Mouse (Mus musculus) neural tube, embryonic 13.5 days (tissue): ENCODE measurements around the gene Rpa1. TPM values are rescaled to one million over a fixed set of nuclear protein-coding genes. Genes with fewer than 3 reads are reported as not detected.

ENCODE experiments used
- ATAC-seq: fragments of 200-750 bp; cut with Nextera tagmentation; 2 replicates; pipeline ENCODE4 v1.8.0; 2017; ENCODE audit warnings: low read depth, mild to moderate bottlenecking, moderate TSS enrichment, moderate library complexity
- H3K27ac ChIP-seq: fragments of 300-500 bp; sonication (generic); replicated peaks from 2 replicates; pipeline ENCODE4 v1.5.1; 2015; ENCODE audit warnings: moderate library complexity, mild to moderate bottlenecking, inconsistent platforms
- H3K27me3 ChIP-seq: fragments of 300-500 bp; sonication (generic); 2 replicates; pipeline ENCODE4 v1.6.1; 2015; ENCODE audit warnings: mild to moderate bottlenecking, inconsistent platforms
- H3K36me3 ChIP-seq: fragments of 300-500 bp; sonication (generic); 2 replicates; pipeline ENCODE4 v1.6.1; 2015; ENCODE audit warnings: mild to moderate bottlenecking, inconsistent platforms
- H3K4me1 ChIP-seq: fragments of 300-500 bp; sonication (generic); replicated peaks from 2 replicates; pipeline ENCODE4 v1.6.1; 2015; ENCODE audit warnings: inconsistent platforms
- H3K4me2 ChIP-seq: fragments of 300-500 bp; sonication (generic); 2 replicates; pipeline ENCODE4 v1.6.1; 2015; ENCODE audit warnings: inconsistent platforms, mild to moderate bottlenecking, moderate library complexity
- H3K4me3 ChIP-seq: fragments of 300-500 bp; sonication (generic); 2 replicates; pipeline ENCODE4 v1.5.1; 2015; ENCODE audit warnings: mild to moderate bottlenecking, inconsistent platforms
- H3K9ac ChIP-seq: fragments of 300-500 bp; sonication (generic); 2 replicates; pipeline ENCODE4 v1.6.1; 2015; ENCODE audit warnings: moderate library complexity, mild to moderate bottlenecking, inconsistent platforms
- H3K9me3 ChIP-seq: fragments of 300-500 bp; sonication (generic); 2 replicates; pipeline ENCODE4 v1.6.1; 2016; ENCODE audit warnings: inconsistent platforms
- WGBS: fragments of 180-500 bp; shearing (Covaris S2); methylation state at CpG from one replicate; pipeline ENCODE4 v1.1.7; 2015; 5-methylcytosine and 5-hydroxymethylcytosine counted together
- polyA plus RNA-seq: library from polyadenylated mRNA; unstranded; fragments of >200 nt; fragmentation: Nextera tagmentation; extraction: Ambion mirVana; gene quantifications from 2 replicates; pipeline ENCODE4 v1.2.1, GENCODE M21; 2015

Rpa1 gene
- polyA plus RNA-seq, 1 experiment from 2014 or later = 50.5 TPM

- 89% methylated on average over 4 of the region's 4 CpGs for WGBS
- H3K27me3 ChIP-seq = no peaks in the 10 kb centered on the region
- H3K27ac ChIP-seq = no peak overlapping the region
- no peaks in the 10 kb centered on the region for H3K9me3 ChIP-seq
- H3K36me3 ChIP-seq = no peaks in the 10 kb centered on the region
- H3K4me2 ChIP-seq = no peak overlapping the region
- no peak overlapping the region for H3K4me3 ChIP-seq
- H3K9ac ChIP-seq = no peak overlapping the region
- peaks cover 21% of the 10 kb centered on the region for H3K4me1 ChIP-seq
- no peak for ATAC-seq
These were observed 78.9 kb downstream of the Rpa1 start for GRCm38 (mm10) chr11:75269213-75269612.

GRCm38 (mm10) chr11:75268492-75268891 is 79.6 kb downstream of the Rpa1 start:
- no peak overlapping the region for H3K9ac ChIP-seq
- no peak overlapping the region for H3K27ac ChIP-seq
- no peak for ATAC-seq
- 77% methylated on average over 5 of the region's 5 CpGs for WGBS
- no peaks in the 10 kb centered on the region for H3K36me3 ChIP-seq
- no peak overlapping the region for H3K4me2 ChIP-seq
- H3K4me3 ChIP-seq = no peak overlapping the region
- H3K27me3 ChIP-seq = no peaks in the 10 kb centered on the region
- no peaks in the 10 kb centered on the region for H3K9me3 ChIP-seq
- peaks cover 24% of the 10 kb centered on the region for H3K4me1 ChIP-seq

- no peaks in the 10 kb centered on the region for H3K27me3 ChIP-seq
- H3K36me3 ChIP-seq = no peaks in the 10 kb centered on the region
- H3K27ac ChIP-seq = no peak overlapping the region
- peaks cover 24% of the 10 kb centered on the region for H3K4me1 ChIP-seq
- H3K4me3 ChIP-seq = no peak overlapping the region
- no peaks in the 10 kb centered on the region for H3K9me3 ChIP-seq
- H3K4me2 ChIP-seq = no peak overlapping the region
- 60% methylated on average over 9 of the region's 9 CpGs for WGBS
- 0 out of 2 replicates have a peak overlapping the region, but pooled peaks have one; percentile 0 for H3K9ac ChIP-seq
- no peak for ATAC-seq
These were observed 80.3 kb downstream of the Rpa1 start for GRCm38 (mm10) chr11:75267826-75268281.

GRCm38 (mm10) chr11:75265545-75265944 is 82.6 kb downstream of the Rpa1 start:
- H3K9ac ChIP-seq = no peak overlapping the region
- H3K4me1 ChIP-seq = peaks cover 43% of the 10 kb centered on the region
- H3K4me2 ChIP-seq = no peak overlapping the region
- WGBS = 62% methylated on average over 15 of the region's 15 CpGs
- ATAC-seq = no peak
- H3K9me3 ChIP-seq = no peaks in the 10 kb centered on the region
- no peaks in the 10 kb centered on the region for H3K36me3 ChIP-seq
- H3K27me3 ChIP-seq = no peaks in the 10 kb centered on the region
- H3K27ac ChIP-seq = no peak overlapping the region
- no peak overlapping the region for H3K4me3 ChIP-seq

GRCm38 (mm10) chr11:75264550-75264949 is 83.6 kb downstream of the Rpa1 start:
- H3K4me2 ChIP-seq = no peak overlapping the region
- H3K9me3 ChIP-seq = no peaks in the 10 kb centered on the region
- peak overlapping the region; percentile 80; the same call in 1 of the 2 replicates for H3K27ac ChIP-seq
- WGBS = 85% methylated on average over 6 of the region's 6 CpGs
- ATAC-seq = no peak
- no peaks in the 10 kb centered on the region for H3K27me3 ChIP-seq
- H3K9ac ChIP-seq = no peak overlapping the region
- no peak overlapping the region for H3K4me3 ChIP-seq
- H3K36me3 ChIP-seq = no peaks in the 10 kb centered on the region
- H3K4me1 ChIP-seq = peaks cover 53% of the 10 kb centered on the region

- Histone ChIP-seq H3K36me3 (no peaks in the 10 kb centered on the region), H3K9ac (peak overlapping the region; percentile 47; the same call in 1 of the 2 replicates), H3K4me2 (no peak overlapping the region), H3K27ac (peak overlapping the region; percentile 80), H3K4me3 (no peak overlapping the region), H3K9me3 (no peaks in the 10 kb centered on the region), H3K4me1 (peaks cover 57% of the 10 kb centered on the region), H3K27me3 (no peaks in the 10 kb centered on the region)
- peak; percentile 19; the same call in 1 of the 2 replicates for ATAC-seq
- 42% methylated on average over 6 of the region's 6 CpGs for WGBS
These were observed 84.2 kb downstream of the Rpa1 start for GRCm38 (mm10) chr11:75263964-75264312.

- WGBS = 40% methylated on average over 15 of the region's 15 CpGs
- H3K36me3 ChIP-seq = no peaks in the 10 kb centered on the region
- no peaks in the 10 kb centered on the region for H3K9me3 ChIP-seq
- H3K9ac ChIP-seq = peak overlapping the region; percentile 47; the same call in 1 of the 2 replicates
- H3K27ac ChIP-seq = peak overlapping the region; percentile 80
- peak; percentile 40; the same call in 1 of the 2 replicates for ATAC-seq
- H3K4me3 ChIP-seq = no peak overlapping the region
- H3K27me3 ChIP-seq = no peaks in the 10 kb centered on the region
- H3K4me2 ChIP-seq = no peak overlapping the region
- H3K4me1 ChIP-seq = peaks cover 57% of the 10 kb centered on the region
These were observed 84.7 kb downstream of the Rpa1 start for GRCm38 (mm10) chr11:75263274-75263963.

- peak overlapping the region; percentile 80 for H3K27ac ChIP-seq
- H3K9me3 ChIP-seq = no peaks in the 10 kb centered on the region
- H3K4me3 ChIP-seq = no peak overlapping the region
- 54% methylated on average over 5 of the region's 5 CpGs for WGBS
- no peaks in the 10 kb centered on the region for H3K27me3 ChIP-seq
- H3K36me3 ChIP-seq = no peaks in the 10 kb centered on the region
- no peak overlapping the region for H3K4me2 ChIP-seq
- H3K4me1 ChIP-seq = peaks cover 57% of the 10 kb centered on the region
- 0 out of 2 replicates have a peak overlapping the region, but pooled peaks have one; percentile 26 for H3K9ac ChIP-seq
- ATAC-seq = no peak
These were observed 85.3 kb downstream of the Rpa1 start for GRCm38 (mm10) chr11:75262791-75263190.

GRCm38 (mm10) chr11:75262181-75262580 is 85.9 kb downstream of the Rpa1 start:
- Histone ChIP-seq H3K27me3 (no peaks in the 10 kb centered on the region), H3K9ac (0 out of 2 replicates have a peak overlapping the region, but pooled peaks have one; percentile 26), H3K4me2 (no peak overlapping the region), H3K4me1 (peaks cover 62% of the 10 kb centered on the region), H3K9me3 (no peaks in the 10 kb centered on the region), H3K4me3 (no peak overlapping the region), H3K27ac (peak overlapping the region; percentile 80), H3K36me3 (no peaks in the 10 kb centered on the region)
- WGBS = 91% methylated on average over 3 of the region's 3 CpGs
- ATAC-seq = no peak

GRCm38 (mm10) chr11:75261730-75262129 is 86.4 kb downstream of the Rpa1 start:
- Histone ChIP-seq H3K36me3 (no peaks in the 10 kb centered on the region), H3K27me3 (no peaks in the 10 kb centered on the region), H3K27ac (0 out of 2 replicates have a peak overlapping the region, but pooled peaks have one; percentile 18), H3K4me3 (no peak overlapping the region), H3K9me3 (no peaks in the 10 kb centered on the region), H3K9ac (no peak overlapping the region; the same call in 1 of the 2 replicates), H3K4me1 (peaks cover 63% of the 10 kb centered on the region), H3K4me2 (no peak overlapping the region)
- no peak for ATAC-seq
- 64% methylated on average over 4 of the region's 4 CpGs for WGBS

GRCm38 (mm10) chr11:75261016-75261415 is 87.1 kb downstream of the Rpa1 start:
- peaks cover 63% of the 10 kb centered on the region for H3K4me1 ChIP-seq
- H3K4me2 ChIP-seq = no peak overlapping the region
- 84% methylated on average over 2 of the region's 2 CpGs for WGBS
- H3K9ac ChIP-seq = no peak overlapping the region
- no peak overlapping the region for H3K27ac ChIP-seq
- H3K36me3 ChIP-seq = no peaks in the 10 kb centered on the region
- H3K9me3 ChIP-seq = no peaks in the 10 kb centered on the region
- no peak for ATAC-seq
- H3K27me3 ChIP-seq = no peaks in the 10 kb centered on the region
- no peak overlapping the region for H3K4me3 ChIP-seq

GRCm38 (mm10) chr11:75259996-75260561 is 88.0 kb downstream of the Rpa1 start:
- H3K9ac ChIP-seq = peak overlapping the region; percentile 18; the same call in 1 of the 2 replicates
- H3K36me3 ChIP-seq = no peaks in the 10 kb centered on the region
- no peak overlapping the region for H3K4me2 ChIP-seq
- H3K9me3 ChIP-seq = no peaks in the 10 kb centered on the region
- peak overlapping the region; percentile 18 for H3K27ac ChIP-seq
- 58% methylated on average over 10 of the region's 10 CpGs for WGBS
- no peak overlapping the region for H3K4me3 ChIP-seq
- no peaks in the 10 kb centered on the region for H3K27me3 ChIP-seq
- H3K4me1 ChIP-seq = peaks cover 63% of the 10 kb centered on the region
- no peak for ATAC-seq
